Mouse (Mus musculus) right cerebral cortex, postnatal 10 days (tissue): ENCODE results near the gene Prdx2.

Source experiments
- DNase-seq, 2 experiments: peaks; one replicate each; pipeline ENCODE4 v3.0.0; 2021; ENCODE audit warnings: low spot score in 2 of 2

The Prdx2 gene

DNA sequence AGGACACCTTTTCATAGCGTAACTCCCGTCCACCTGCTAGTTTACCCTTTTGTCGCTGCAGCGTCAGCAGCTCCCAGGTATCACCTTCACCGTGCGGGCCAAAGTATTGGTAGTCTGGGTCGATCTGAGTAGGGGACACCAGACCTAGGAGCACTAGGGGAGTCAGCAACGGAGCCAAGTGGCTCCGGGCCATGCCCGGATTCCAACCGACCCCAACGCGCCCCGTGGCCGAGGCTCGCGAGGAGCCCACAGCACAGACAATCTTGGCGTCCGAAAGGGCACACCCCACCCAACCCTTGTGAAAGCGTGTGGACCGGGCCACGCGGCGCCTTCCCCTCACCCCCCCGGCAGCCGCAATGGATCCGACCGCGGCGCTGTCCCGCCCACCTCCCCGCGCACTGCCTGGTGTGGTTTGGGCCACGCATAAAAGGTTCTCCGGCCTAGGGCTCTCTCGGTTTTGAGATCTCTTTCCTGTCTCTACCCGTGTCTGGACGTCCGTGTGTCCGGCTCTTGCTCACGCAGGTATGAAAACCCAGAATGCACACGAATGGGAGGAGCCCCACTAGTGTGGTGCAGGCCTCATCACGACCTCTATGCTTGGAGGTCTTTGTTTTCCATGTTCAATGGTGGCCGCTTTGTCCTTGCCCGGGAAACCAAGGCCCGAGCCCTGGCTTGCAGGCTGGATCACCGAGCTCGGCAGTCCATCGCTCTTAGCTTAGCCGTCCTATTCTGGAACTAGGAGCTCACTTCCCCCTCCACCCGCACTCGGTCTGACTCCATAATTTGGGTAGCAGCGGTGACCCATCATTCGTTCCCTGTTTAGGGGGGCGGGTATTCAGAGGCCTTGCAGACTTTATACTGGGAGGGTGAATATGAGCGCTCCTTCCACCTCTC lies at the start of gene Prdx2, which contains the start of the genes Gm49661 and Rnaseh2a:
Gene Prdx2, plus strand, starts transcription at position 347 of the 894 bp plus-strand sequence.
Gene Gm49661, minus strand, starts transcription at position 193 of the 894 bp plus-strand sequence.
Gene Rnaseh2a, minus strand, starts transcription at position 527 of the 894 bp plus-strand sequence.
- peak; percentile 86 to 87 for DNase-seq

DNA sequence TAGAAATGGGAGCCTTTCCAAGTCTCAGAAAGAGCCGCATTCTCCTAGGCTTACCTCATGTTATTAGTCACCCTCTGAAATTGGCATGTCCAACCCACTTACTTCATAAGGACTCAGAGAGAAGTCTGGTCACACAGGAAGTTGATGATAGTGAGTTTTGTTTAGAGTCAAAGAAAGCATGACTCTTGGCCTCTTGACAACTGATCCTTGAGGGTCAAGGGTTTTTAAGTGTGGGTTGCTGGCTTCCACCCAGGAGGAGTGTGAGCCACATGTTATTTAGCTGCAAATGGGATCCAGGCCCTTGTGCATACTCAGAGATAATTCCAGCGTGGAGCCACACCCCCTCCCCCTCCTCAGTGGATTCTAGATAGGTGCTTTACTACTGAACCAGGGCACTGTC lies 47.8 kb upstream of the Prdx2 start:
- no peak for DNase-seq

DNA sequence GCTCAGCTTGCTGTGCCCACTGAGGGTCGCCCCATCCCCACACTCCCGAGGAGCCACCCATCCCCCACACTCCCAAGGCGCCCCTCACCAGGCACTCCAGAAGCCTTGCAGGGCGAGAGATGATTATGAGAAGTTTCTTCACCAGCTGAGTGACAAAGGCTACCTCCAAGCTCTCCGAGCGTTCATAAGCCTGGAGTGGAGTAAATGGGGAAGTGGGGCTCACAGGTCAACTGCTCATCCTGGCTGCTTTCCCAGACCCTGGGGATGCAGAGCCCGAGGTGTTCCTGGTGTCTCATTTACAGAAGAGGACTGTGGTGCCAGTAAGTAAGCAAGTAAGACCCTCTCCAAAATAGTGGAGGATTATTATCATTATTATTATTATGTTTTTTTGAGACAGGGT lies 43.8 kb upstream of the Prdx2 start:
- DNase-seq: no peak

DNA sequence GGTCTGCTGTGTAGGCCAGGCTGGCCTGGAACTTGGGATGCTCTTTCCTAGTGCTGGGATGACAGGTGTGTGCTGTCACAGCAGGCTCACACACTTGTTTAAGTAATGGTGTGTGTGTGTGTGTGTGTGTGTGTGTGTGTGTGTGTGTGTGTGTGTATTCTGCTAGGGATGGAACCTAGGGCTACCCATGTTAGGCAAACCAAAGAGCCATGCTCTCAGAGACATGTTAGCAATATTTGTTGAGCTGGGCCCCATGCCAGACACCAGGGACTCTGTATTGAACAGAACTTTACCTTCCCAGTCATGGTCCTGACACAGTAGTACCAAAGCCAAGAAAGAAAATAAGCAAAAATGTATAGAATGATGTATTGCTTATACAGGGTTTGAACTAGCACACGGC lies 41.9 kb upstream of the Prdx2 start:
- DNase-seq: no peak

DNA sequence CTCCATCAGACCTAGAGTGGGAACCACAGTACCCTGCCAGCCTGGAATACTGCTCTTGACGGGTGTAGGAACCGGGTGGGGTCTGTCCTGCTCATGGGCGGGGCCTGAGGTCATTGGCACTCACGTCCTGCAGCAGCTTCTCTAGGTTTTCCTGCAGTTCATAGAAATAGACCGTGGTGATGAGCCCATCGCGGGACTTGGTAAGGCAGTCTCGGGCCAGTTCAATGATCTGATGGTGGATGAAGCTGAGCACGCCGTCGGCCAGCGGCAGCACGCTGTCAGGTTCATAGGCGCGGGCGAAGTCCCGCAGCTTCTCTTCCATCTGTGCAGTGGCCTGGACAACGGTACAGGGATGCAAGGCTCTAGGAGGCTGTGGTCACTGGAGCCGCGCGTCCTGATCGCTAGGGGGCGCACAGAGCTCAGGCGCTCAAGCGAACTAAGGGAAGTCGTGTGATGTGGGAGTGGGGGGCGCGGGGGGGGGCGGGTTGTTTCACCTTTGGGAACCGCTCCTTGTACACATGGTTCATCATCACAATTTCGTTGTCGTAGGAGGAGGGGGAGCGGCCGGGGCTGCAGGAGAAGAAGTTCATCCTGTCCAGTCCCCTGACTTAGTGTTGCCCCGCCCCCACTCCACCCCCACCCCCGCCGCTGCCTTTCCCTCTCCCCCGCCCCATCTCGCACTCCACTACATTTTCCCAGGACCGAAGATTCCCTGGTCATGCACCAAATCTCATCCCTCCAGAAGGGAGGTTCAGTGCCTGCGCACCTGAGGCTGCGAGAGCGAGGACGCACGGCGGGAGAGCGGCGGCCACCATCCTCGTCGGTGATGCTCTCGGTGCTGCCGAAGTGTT lies 40.7 kb upstream of the Prdx2 start:
- DNase-seq: peak in 1 of 2 experiments; percentile 84

DNA sequence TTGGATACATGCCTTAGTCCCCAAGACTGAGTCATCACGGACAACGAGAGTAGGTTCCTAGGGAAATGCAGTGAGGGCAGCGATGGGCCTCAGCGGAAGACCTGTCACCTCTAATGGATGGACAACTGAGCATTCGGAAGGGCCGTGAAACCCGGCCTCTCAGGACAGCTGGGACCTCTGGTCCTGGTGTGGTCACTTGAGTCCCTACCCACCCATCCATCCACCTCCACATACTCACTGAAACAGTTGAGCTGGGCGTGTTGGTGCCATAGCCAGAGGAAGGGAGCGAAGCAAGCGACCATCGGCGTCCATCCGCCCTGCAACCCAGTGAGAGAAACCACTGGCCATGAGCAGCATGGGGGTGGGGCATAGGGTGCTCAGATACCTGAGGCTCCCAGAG lies 38.8 kb upstream of the Prdx2 start:
- no peak for DNase-seq

DNA sequence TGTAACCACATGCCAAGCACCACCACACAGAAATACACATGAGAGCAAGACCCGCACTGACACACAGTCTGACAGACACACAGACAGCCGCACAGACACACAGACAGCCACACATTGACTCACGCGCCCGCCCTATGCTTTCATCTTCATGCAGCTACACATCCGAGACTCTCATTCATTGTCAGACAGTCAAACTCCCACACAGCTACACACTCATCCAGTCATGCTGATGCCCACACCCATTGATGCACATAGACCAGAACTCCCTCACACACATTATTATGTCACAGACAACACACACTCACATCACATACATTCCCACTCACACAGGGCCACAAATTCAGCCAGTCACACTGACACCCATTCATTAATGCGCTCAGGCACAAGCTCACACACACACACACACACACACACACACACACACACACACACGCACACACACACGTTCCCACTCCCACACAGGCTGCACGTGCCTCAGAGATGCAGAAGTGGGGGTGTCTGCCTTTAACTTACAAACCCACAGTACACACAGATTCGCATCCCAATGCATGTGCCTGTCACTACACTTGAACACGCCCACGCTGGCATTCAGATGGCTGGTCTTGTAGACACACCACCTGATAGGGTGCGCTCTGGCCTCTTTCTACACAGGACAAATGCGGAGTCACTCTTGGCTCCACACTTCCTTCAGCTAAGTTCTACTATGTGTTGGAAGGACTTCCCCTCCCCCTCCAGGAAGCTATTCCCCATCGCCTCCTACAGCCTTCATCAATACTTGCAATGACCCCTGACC lies 35.4 kb upstream of the Prdx2 start:
- DNase-seq: peak in 1 of 2 experiments; percentile 42

DNA sequence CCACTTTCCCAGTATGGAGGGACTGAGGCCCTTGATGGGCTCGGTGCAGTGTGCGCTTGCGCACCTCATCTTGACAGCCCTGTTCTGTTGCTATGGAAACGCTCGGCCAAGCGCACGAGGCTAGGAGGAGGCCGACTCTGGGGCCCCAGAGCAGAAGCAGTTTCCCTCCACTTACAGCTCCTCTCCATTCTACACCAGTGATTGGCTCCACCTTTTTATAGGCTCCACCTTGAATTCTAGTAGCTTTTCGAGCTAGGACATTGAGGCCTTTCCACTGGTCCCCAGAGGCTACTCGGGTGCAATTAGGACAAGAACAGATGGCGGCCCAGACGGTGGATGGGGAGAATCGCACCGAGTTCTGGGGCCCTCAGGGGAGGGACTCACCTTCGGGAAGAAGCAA lies 34.5 kb upstream of the Prdx2 start:
- peak; percentile 76 to 79 for DNase-seq

DNA sequence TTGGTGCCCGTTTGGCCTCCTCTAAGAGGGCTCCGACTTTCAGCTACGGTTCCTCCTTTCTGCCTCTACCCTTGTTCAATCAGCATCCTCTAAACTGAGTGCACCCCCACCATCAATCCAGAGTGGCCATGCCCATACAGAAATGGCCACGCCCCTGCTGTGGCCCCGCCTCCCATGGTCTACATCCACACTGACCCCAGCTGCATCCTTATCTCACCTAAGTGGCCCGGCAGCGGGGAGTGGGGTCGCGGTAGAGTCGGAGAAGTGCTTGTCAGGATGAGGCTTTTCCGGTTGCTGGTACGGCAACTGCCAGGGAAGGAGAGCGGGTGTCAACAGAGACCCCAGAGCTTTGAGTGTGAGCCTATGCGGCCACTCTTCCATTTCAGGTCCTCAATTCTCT lies 33.9 kb upstream of the Prdx2 start:
- DNase-seq: peak in 1 of 2 experiments; percentile 46

DNA sequence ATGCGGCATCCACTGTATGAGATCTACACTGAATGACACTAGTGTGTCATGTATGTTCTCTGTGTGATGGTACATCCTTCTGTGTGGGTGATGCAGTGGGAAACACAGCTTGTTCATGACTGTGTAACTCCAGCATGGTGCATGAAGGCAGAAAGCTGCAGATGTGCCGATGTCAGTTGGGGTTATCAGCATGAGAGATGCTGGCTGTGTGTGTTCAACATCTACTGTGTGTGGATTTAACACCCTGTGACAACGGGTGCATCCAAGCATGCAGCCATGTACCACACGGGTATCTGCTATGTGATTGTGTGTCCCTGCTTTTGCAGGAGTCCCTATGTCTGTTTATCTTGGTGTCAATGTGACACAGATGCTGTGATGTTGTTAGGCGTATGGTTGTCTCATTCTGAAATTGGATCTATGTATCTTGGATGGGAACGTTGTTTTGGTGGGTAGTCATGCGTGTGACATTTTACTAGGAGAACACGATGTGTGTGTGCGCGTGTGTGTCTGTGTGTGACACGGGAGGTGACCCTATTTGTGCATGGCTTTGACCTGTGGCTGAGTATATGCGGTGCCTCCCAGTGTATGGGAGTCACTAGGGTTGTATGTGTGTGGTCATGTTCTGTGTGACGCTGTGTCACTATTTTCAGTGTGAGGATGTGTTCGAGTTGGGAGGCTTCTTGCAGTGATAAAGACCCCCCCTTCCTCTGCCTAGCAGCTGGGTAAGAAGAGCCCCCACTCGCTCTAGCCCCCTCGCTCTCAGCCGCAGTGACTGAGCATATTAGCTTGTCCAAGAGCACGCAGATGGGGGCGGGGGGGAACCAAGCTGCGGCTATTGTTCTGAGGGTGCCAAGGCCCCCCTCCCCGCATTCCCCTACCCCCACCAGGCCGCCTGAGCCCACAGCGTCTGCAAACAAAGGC lies 33.1 kb upstream of the Prdx2 start:
- peak; percentile 59 to 61 for DNase-seq

DNA sequence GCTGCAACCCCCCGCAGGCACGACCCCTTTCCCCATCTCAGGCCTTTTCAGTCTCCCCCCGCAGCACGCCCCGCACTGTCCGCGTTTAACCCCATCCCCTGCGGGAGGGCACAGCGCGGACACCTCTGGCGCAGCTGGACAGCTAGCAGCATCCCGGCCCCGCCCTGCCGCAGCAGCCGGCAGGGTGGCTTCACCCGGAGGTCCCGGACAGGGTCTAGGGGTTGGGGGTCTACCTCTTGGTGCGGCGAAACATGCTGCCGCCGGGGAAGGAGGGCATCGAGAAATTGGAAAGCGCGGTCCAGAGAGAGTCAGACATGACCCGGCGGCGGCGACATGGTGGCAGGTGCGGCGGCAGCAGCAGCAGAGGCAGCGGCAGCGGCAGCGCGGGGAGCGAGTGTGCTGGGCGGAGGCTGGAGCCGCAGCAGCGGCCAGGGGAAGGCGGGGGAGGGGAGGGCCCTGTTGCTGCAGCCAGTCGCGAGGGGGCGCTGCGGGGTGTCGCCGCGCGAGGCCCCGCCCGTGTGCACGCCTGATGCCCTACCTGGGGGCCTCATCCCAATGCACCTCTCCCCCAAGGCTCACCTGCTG lies 32.3 kb upstream of the Prdx2 start, which contains the start of gene Mast1:
Gene Mast1, minus strand, starts transcription at position 398 of the 585 bp plus-strand sequence.
- DNase-seq: peak; percentile 83 to 86

DNA sequence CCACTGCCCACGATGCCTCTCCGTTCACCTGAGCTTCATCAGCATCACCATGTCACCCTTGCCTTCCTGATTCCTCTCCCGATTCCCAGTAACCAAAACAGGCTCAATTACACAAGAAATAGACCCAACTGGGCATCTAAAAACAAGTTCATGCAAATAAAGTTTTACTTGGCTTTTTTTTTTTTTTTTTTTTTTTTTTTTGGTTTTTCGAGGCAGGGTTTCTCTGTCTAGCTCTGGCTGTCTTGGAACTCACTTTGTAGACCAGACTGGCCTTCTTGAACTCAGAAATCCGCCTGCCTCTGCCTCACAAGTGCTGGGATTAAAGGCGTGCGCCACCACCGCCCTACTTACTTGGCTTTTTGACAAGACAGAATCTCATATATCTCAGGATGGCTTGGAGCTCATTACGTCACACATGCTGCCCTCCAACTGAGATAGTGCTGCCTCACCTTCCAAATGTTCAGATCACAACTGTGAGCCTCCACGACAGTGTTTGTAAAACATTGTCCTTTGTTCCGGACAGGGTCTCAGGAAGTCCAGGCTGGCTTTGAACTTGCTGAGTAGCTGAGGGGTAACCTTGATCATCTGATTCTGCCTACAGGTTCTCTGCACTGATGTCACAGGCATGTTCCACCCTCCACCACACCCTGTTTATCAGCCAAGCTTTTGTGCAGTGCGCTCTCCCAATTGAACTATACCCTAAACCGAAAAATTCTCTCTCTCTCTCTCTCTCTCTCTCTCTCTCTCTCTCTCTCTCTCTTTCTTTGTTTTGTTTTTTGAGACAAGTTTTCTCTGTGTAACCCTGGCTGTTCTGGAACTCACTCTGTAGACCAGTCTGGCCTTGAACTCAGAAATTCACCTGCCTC lies 31.5 kb upstream of the Prdx2 start:
- no peak for DNase-seq

DNA sequence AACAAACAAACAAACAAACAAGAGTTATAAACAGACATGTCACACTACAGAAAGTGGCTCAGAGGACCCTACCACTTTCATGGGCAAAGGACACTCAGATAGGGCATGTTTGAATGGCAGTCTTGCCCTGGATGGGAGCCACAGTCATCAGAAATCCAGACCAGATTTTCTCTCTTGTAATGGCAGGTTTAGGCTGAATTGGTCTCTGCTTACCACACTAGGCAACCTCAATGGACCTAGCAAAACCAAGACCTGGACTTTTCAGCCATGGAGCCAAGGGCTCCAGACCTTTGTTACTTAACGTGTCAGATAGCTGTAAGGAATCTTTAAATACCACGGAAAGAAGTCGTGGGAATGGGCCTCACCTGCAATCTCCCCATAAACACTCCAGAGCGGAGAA lies 25.7 kb upstream of the Prdx2 start:
- DNase-seq: no peak

DNA sequence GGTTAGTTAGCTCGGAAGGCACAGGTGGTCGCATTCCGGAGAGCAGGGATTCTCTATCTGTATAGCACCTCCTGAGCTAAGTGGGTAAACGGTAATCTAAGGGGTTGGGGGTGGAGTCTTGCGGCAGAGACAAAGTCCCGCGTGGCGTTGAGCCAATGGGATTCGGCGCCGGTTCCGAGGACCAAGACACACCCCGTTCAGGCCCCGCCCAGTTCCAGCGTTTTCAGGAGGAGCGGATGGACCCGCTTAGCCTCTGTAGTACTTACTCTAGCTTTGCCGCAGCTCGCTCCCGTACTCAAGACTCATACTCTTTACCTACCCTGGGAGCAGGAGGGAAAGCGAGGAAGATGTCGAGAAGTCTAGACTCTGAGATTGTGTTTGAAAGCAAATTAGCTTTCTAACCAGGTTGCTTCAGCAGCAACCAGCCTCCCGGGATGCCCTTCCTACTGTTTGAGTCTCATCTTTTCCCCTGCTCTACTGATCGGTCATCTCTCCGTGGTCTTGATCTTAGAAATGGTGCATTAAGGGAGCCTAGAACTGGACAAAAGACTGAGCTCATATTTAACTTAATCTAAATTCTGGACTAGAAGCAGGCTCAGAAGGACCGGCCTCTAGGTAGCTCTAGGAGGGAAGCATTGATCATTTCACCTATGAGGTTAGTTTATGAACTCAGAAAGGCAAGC lies 24.8 kb upstream of the Prdx2 start:
- DNase-seq: peak; percentile 88 to 91

DNA sequence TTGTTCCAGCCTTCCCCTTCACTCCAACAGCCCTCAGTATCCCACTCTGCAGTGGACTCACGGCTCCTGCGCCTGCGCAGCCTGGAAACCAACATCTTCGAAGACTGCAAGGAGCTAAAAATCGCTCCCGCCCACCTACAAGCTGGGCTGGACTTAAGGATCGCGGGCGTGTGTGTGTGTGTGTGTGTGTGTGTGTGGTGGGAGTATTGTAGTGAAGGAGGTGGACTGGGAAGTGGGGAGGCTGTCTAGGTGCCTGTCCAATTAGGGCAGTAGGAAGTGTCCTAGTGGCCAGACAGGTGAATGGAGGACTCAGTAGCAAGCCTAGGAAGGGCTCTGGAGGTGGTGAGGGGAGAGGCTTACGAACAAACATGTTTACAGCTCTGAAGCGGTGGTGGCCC lies 24.2 kb upstream of the Prdx2 start:
- peak; percentile 90 to 94 for DNase-seq

DNA sequence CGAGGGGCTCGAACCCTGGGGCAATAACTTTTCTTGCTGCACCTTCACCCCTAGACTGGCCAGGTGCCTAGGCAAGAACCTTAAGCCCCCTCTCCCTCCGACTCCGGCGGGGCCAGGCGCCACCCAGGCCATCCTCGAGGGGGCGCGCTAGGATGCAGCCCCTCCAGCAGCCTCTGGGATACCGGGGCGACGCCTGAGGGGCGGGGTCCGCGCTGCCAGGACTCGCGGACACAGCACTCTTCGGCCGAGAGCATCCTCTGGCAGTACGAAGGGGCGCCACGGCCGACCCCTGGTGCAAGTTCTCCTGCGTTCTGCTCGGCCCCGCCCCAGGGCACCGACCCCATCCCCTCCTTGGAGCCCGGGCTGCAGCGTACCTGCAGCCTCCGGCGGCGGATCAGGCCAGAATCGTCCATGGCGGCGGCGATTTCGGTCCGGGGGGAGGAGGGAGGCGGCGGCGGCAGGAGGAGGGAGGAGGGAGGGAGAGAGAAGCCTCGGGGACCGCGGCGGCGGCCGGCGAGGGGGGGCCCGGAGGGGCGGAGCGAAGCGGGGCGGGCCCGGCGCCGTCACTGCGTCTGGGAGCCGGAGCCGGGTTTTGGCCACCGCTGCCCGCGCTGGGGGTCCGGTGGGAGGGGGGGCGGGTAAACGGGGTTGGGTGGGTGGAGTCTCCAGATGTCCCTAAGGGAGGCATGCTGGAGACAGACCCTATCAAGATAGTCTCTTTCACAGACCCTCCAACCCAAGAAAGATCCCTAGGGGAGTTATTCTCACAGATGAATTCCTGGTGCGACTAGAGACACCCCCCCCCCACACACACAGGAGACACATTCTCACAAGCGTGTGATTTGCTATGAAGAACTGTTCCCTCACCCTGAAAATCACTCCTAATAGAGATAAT lies 23.5 kb upstream of the Prdx2 start:
- DNase-seq: peak; percentile 78 to 80

DNA sequence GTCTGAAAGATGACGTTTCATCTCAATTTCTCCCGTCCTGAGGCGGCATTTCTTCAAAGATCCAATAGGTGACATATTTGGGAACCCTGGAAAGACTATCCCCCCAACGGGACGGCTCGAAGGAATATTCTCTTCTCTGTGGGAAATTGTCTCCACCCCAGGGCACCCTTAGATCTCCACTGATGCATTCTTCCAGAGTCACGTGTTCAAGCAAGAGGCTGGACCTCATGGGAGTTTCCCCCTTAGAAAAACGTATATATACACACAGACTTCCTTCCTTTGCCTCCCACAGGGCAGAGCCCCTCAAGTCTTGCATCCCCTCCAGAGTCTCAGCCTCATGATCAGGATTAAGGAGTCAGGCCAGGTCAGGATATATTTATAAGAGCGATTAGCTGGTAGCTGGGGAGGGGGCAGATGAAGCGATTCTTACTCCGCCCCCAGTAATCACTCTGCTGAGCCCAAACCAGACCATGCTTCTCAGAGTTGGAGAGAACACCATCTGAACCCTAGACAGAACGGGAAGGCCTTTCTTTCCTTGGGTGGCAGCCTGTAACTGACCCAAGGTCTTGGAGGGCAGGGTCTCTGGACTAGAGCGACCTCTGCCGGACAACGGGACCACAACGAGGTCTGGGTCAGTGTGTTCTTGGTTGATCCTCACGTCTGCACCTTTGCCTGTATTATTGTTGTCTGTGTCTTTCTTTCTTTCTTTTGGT lies 22.7 kb upstream of the Prdx2 start, which contains the start of gene Rtbdn:
Gene Rtbdn, plus strand, starts transcription at position 464 of the 713 bp plus-strand sequence.
- peak; percentile 45 to 75 for DNase-seq
